Mouse (Mus musculus) ES-E14 (cell line): ENCODE data around the gene Amot.

Source experiments
- CHD2 ChIP-seq: IDR thresholded peaks from 2 replicates; pipeline ENCODE4 v1.6.1; 2014; ENCODE audit warnings: mild to moderate bottlenecking, low read depth, low read length, inconsistent platforms
- ZNF384 ChIP-seq: IDR thresholded peaks from 2 replicates; pipeline ENCODE4 v1.6.1; 2012; ENCODE audit warnings: low read depth, low read length, inconsistent platforms

DNA sequence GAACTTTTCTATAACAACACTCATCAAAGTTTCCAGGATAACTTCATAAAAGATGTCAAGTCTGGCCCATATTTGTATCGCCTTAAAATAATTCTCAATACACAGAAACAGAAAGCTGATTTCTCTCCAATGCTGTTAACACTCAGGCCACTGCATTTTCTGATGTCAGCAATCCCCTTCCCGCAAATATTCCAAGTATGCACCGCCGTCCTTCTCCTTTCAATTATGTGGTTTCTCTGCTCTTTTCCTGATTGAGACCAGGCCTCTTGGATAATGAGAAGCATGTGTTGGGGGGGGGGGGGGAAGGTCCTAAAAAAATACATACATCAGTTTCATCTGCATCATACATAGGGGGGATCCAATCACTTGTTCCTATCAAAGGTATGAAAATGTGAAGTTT is 6.3 kb downstream of the Amot start:
- TF ChIP-seq ZNF384 (no peak), CHD2 (no peak)
